Mouse (Mus musculus): Measurements from ENCODE around the gene Zfp39. TPM values are rescaled to one million over a fixed set of nuclear protein-coding genes. Genes with fewer than 3 reads are reported as not detected.
A peak's percentile ranks its signal among the peaks of the same experiment; 100 is the strongest.

The Zfp39 gene
- polyA plus RNA-seq, 2 experiments: 6.4 to 7.7 TPM

- H3K4me3 ChIP-seq (replicated peaks; ENCODE audit: low read length): peak within 1 kb of the TSS; percentile 84
- no peaks in the 10 kb centered on the region for H3K9me3 ChIP-seq (ENCODE audit: control insufficient read depth, low read length)
- peaks cover 35% of the 10 kb centered on the region for H3K36me3 ChIP-seq (ENCODE audit: control insufficient read depth, insufficient read depth, low read length)
- 0 out of 2 replicates have a peak, but pooled peaks have one; percentile 61 for TF ChIP-seq POLR2A (IDR thresholded peaks at IDR 0.05; ENCODE audit: borderline replicate concordance, extremely low read depth, insufficient read depth, insufficient read length)
- H3K27me3 ChIP-seq (ENCODE audit: control insufficient read depth, insufficient read depth, low read length): no peaks in the 10 kb centered on the region
- under 1% methylated on average over 59 of the region's 95 CpGs for WGBS
- DNase-seq (ENCODE audit: low spot score): peak; percentile 92
- ATAC-seq (ENCODE audit: low FRiP score, low read depth): peak; percentile 98
- peak within 1 kb of the TSS; percentile 94 for H3K9ac ChIP-seq (ENCODE audit: low read depth, low read length, severe bottlenecking)
- peak within 1 kb of the TSS; percentile 70 for H3K4me2 ChIP-seq (replicated peaks; ENCODE audit: low read depth, low read length, severe bottlenecking)
- peaks cover 12% of the 10 kb centered on the region for H3K4me1 ChIP-seq (ENCODE audit: control insufficient read depth, insufficient read depth, low read length)
- H3K27ac ChIP-seq (replicated peaks; ENCODE audit: low read depth, low read length): peak within 1 kb of the TSS; percentile 78
Measured at GRCm38 (mm10) chr11:58938322-58939087, 34.5 kb upstream of the Zfp39 start, which contains the start of gene Rnf187. Gene Rnf187 (minus strand): TSS chr11:58938916.

DNA sequence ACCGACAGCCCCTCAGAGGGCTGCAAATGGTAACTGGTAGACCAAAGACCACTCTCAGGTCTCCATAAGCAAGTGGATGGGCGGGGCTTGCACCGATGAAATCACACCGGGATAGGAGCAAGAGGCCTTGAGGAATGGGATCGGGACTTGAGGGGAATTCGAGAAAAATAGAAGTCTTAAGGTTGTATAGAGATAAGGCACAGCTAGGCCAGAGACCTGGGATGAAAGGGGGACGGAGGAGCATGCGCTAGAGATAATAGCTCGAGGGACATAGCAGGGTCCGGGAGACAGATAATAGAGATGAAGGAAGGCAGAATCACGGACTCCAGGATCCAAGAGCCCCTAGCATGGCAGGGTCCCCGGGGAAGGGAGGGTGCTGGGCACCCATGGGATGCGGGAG lies 33.9 kb upstream of the Zfp39 start:
- Histone ChIP-seq H3K27me3 (ENCODE audit: control insufficient read depth, insufficient read depth, low read length) (no peaks in the 10 kb centered on the region), H3K36me3 (ENCODE audit: control insufficient read depth, insufficient read depth, low read length) (peaks cover 41% of the 10 kb centered on the region), H3K4me1 (ENCODE audit: control insufficient read depth, insufficient read depth, low read length) (peaks cover 12% of the 10 kb centered on the region), H3K4me2 (replicated peaks; ENCODE audit: low read depth, low read length, severe bottlenecking) (peak overlapping the region; percentile 70), H3K9me3 (ENCODE audit: control insufficient read depth, low read length) (no peaks in the 10 kb centered on the region), H3K27ac (replicated peaks; ENCODE audit: low read depth, low read length) (no peak overlapping the region), H3K9ac (ENCODE audit: low read depth, low read length, severe bottlenecking) (peak overlapping the region; percentile 94), H3K4me3 (replicated peaks; ENCODE audit: low read length) (peak overlapping the region; percentile 84)
- DNase-seq (ENCODE audit: low spot score) (no peak), ATAC-seq (ENCODE audit: low FRiP score, low read depth) (no peak)
- under 1% methylated on average over 13 of the region's 13 CpGs for WGBS
- TF ChIP-seq POLR2A (IDR thresholded peaks at IDR 0.05; ENCODE audit: borderline replicate concordance, extremely low read depth, insufficient read depth, insufficient read length): no peak

GRCm38 (mm10) chr11:58931576-58931975 lies 27.6 kb upstream of the Zfp39 start:
- DNase-seq (ENCODE audit: low spot score) (no peak), ATAC-seq (ENCODE audit: low FRiP score, low read depth) (no peak)
- Histone ChIP-seq H3K36me3 (ENCODE audit: control insufficient read depth, insufficient read depth, low read length) (peaks cover 56% of the 10 kb centered on the region), H3K9me3 (ENCODE audit: control insufficient read depth, low read length) (no peaks in the 10 kb centered on the region), H3K27me3 (ENCODE audit: control insufficient read depth, insufficient read depth, low read length) (no peaks in the 10 kb centered on the region), H3K4me3 (replicated peaks; ENCODE audit: low read length) (no peak overlapping the region), H3K9ac (ENCODE audit: low read depth, low read length, severe bottlenecking) (no peak overlapping the region), H3K4me2 (replicated peaks; ENCODE audit: low read depth, low read length, severe bottlenecking) (no peak overlapping the region), H3K4me1 (ENCODE audit: control insufficient read depth, insufficient read depth, low read length) (no peaks in the 10 kb centered on the region), H3K27ac (replicated peaks; ENCODE audit: low read depth, low read length) (no peak overlapping the region)
- TF ChIP-seq POLR2A (IDR thresholded peaks at IDR 0.05; ENCODE audit: borderline replicate concordance, extremely low read depth, insufficient read depth, insufficient read length): no peak
- WGBS: 77% methylated on average over 4 of the region's 4 CpGs

GRCm38 (mm10) chr11:58930254-58930653 lies 26.2 kb upstream of the Zfp39 start:
- no peak overlapping the region for H3K4me2 ChIP-seq (replicated peaks; ENCODE audit: low read depth, low read length, severe bottlenecking)
- no peak for DNase-seq (ENCODE audit: low spot score)
- peaks cover 44% of the 10 kb centered on the region for H3K36me3 ChIP-seq (ENCODE audit: control insufficient read depth, insufficient read depth, low read length)
- no peak overlapping the region for H3K9ac ChIP-seq (ENCODE audit: low read depth, low read length, severe bottlenecking)
- no peak overlapping the region for H3K4me3 ChIP-seq (replicated peaks; ENCODE audit: low read length)
- no peak overlapping the region for H3K27ac ChIP-seq (replicated peaks; ENCODE audit: low read depth, low read length)
- no peaks in the 10 kb centered on the region for H3K9me3 ChIP-seq (ENCODE audit: control insufficient read depth, low read length)
- H3K27me3 ChIP-seq (ENCODE audit: control insufficient read depth, insufficient read depth, low read length): no peaks in the 10 kb centered on the region
- WGBS: 89% methylated on average over 3 of the region's 3 CpGs
- ATAC-seq (ENCODE audit: low FRiP score, low read depth): no peak
- no peak for TF ChIP-seq POLR2A (IDR thresholded peaks at IDR 0.05; ENCODE audit: borderline replicate concordance, extremely low read depth, insufficient read depth, insufficient read length)
- no peaks in the 10 kb centered on the region for H3K4me1 ChIP-seq (ENCODE audit: control insufficient read depth, insufficient read depth, low read length)

- Histone ChIP-seq H3K36me3 (ENCODE audit: control insufficient read depth, insufficient read depth, low read length) (peaks cover 40% of the 10 kb centered on the region), H3K27me3 (ENCODE audit: control insufficient read depth, insufficient read depth, low read length) (no peaks in the 10 kb centered on the region), H3K4me2 (replicated peaks; ENCODE audit: low read depth, low read length, severe bottlenecking) (no peak overlapping the region), H3K9me3 (ENCODE audit: control insufficient read depth, low read length) (no peaks in the 10 kb centered on the region), H3K4me3 (replicated peaks; ENCODE audit: low read length) (no peak overlapping the region), H3K9ac (ENCODE audit: low read depth, low read length, severe bottlenecking) (no peak overlapping the region), H3K27ac (replicated peaks; ENCODE audit: low read depth, low read length) (no peak overlapping the region), H3K4me1 (ENCODE audit: control insufficient read depth, insufficient read depth, low read length) (no peaks in the 10 kb centered on the region)
- no peak for TF ChIP-seq POLR2A (IDR thresholded peaks at IDR 0.05; ENCODE audit: borderline replicate concordance, extremely low read depth, insufficient read depth, insufficient read length)
- DNase-seq (ENCODE audit: low spot score): no peak
- ATAC-seq (ENCODE audit: low FRiP score, low read depth): no peak
- 38% methylated on average over 3 of the region's 3 CpGs for WGBS
Measured at GRCm38 (mm10) chr11:58929641-58930040, 25.6 kb upstream of the Zfp39 start.

All from limb, embryonic 14.5 days (tissue).